In genomic region chr4:127243953-127244352, GRCm38 (mm10) we compare ENCODE assay signal across 8 mouse cellular contexts. TPM values are rescaled to one million over a fixed set of nuclear protein-coding genes. Genes with fewer than 3 reads are reported as not detected.
DNase-seq lines count a peak whose midpoint lies in the region; ATAC-seq lines count a peak whose summit lies in the region.

No protein-coding gene starts in this region.

- peaks cover 3% of the 10 kb centered on the region; the same call in 1 of the 2 replicates for H3K27me3 ChIP-seq in heart, embryonic 15.5 days
- H3K27me3 ChIP-seq in forebrain, embryonic 14.5 days (replicated peaks; ENCODE audit: control insufficient read depth, insufficient read depth, low read length), result no peaks in the 10 kb centered on the region
- H3K27me3 ChIP-seq in liver, embryonic 15.5 days, result 0 out of 2 replicates have a peak, but pooled peaks cover 7% of the 10 kb centered on the region

- peak overlapping the region; percentile 51; the same call in 1 of the 2 replicates for H3K27ac ChIP-seq in heart, embryonic 15.5 days
- 0 out of 2 replicates have a peak overlapping the region, but pooled peaks have one; percentile 5 for H3K27ac ChIP-seq in forebrain, embryonic 14.5 days (ENCODE audit: low read depth, low read length)
- peak overlapping the region; percentile 49; the same call in 1 of the 2 replicates for H3K27ac ChIP-seq in liver, embryonic 15.5 days (replicated peaks)

- H3K4me2 ChIP-seq in heart, embryonic 15.5 days, result peak overlapping the region; percentile 88
- H3K4me2 ChIP-seq in forebrain, embryonic 14.5 days (ENCODE audit: low read length), result peak overlapping the region; percentile 85
- peak overlapping the region; percentile 88 for H3K4me2 ChIP-seq in liver, embryonic 15.5 days

- peaks cover 12% of the 10 kb centered on the region for H3K4me1 ChIP-seq in heart, embryonic 15.5 days (replicated peaks)
- H3K4me1 ChIP-seq in forebrain, embryonic 14.5 days (ENCODE audit: control insufficient read depth, insufficient read depth, low read length), result peaks cover 7% of the 10 kb centered on the region
- peaks cover 22% of the 10 kb centered on the region for H3K4me1 ChIP-seq in liver, embryonic 15.5 days (replicated peaks)

- DNase-seq in heart, postnatal 25 days (ENCODE audit: low spot score), result no peak
- DNase-seq in NIH3T3 (ENCODE audit: low read depth), result peak; percentile 79
- peak; percentile 22 for DNase-seq in forebrain, embryonic 14.5 days (ENCODE audit: low spot score)
- DNase-seq in adrenal gland, postnatal 4 days (ENCODE audit: low spot score in 2 of 2), result no peak
- no peak for DNase-seq in adrenal gland, postnatal 10 days
- DNase-seq in layer of hippocampus, adult 8-10 months (ENCODE audit: low spot score in 2 of 2), result no peak

- peaks cover 9% of the 10 kb centered on the region; the same call in 1 of the 2 replicates for H3K36me3 ChIP-seq in heart, embryonic 15.5 days
- H3K36me3 ChIP-seq in forebrain, embryonic 14.5 days (ENCODE audit: control insufficient read depth, insufficient read depth, low read length), result peaks cover 20% of the 10 kb centered on the region
- H3K36me3 ChIP-seq in liver, embryonic 15.5 days (replicated peaks), result peaks cover 14% of the 10 kb centered on the region

- no peaks in the 10 kb centered on the region for H3K9me3 ChIP-seq in heart, embryonic 15.5 days (replicated peaks)
- H3K9me3 ChIP-seq in forebrain, embryonic 14.5 days (replicated peaks; ENCODE audit: control insufficient read depth, low read length), result no peaks in the 10 kb centered on the region
- H3K9me3 ChIP-seq in liver, embryonic 15.5 days (replicated peaks), result no peaks in the 10 kb centered on the region

- peak overlapping the region; percentile 89 for H3K9ac ChIP-seq in heart, embryonic 15.5 days
- peak overlapping the region; percentile 96 for H3K9ac ChIP-seq in forebrain, embryonic 14.5 days (ENCODE audit: low read length)
- peak overlapping the region; percentile 91 for H3K9ac ChIP-seq in liver, embryonic 15.5 days

- WGBS in heart, embryonic 15.5 days, result under 1% methylated on average over 26 of the region's 26 CpGs
- WGBS in forebrain, embryonic 14.5 days, result 2% methylated on average over 26 of the region's 26 CpGs
- under 1% methylated on average over 26 of the region's 26 CpGs for WGBS in liver, embryonic 15.5 days (ENCODE audit: insufficient replicate concordance)

- H3K4me3 ChIP-seq in heart, embryonic 15.5 days, result peak overlapping the region; percentile 81
- peak overlapping the region; percentile 90 for H3K4me3 ChIP-seq in forebrain, embryonic 14.5 days (ENCODE audit: low read depth, low read length)
- H3K4me3 ChIP-seq in liver, embryonic 15.5 days (replicated peaks), result peak overlapping the region; percentile 92

- intact Hi-C loops in heart, postnatal 25 days (cut with DNase I), result loop anchor here (10.0 kb wide), 3 partner anchors 169 to 689 kb away; partner anchors contain the start of genes Clspn, Sfpq and Zmym6

- peak; percentile 63 for ATAC-seq in heart, embryonic 15.5 days (replicated peaks; ENCODE audit: insufficient number of reproducible peaks, insufficient read depth, low FRiP score, low read depth)
- 0 out of 2 replicates have a peak, but pooled peaks have one; percentile 16 for ATAC-seq in forebrain, embryonic 14.5 days
- ATAC-seq in liver, embryonic 15.5 days (ENCODE audit: insufficient read depth), result peak; percentile 53

RNA-seq across cellular contexts. Expression of gene Smim12, which starts 0.4 kb away (rescaled TPM):
- polyA plus RNA-seq in heart, embryonic 15.5 days (2015; fragmentation: Nextera tagmentation; extraction: Ambion mirVana), result 52.0 and 60.7 TPM in 2 replicates
- 10 to 100 TPM; 49.2 to 50.6 TPM for total RNA-seq in heart, postnatal 25 days (2021)
- polyA plus RNA-seq in forebrain, embryonic 14.5 days (2014; fragmentation: Nextera tagmentation; extraction: Ambion mirVana), result 53.2 and 61.1 TPM in 2 replicates
- 26.2 and 27.1 TPM in 2 replicates for polyA plus RNA-seq in liver, embryonic 15.5 days (2015; fragmentation: Nextera tagmentation; extraction: Ambion mirVana)
- total RNA-seq in adrenal gland, postnatal 4 days (2021), result 10 to 100 TPM; 36.9 to 40.2 TPM
- total RNA-seq in adrenal gland, postnatal 10 days (2021), result 10 to 100 TPM; 36.6 to 38.3 TPM
- 10 to 100 TPM; 53.6 to 54.6 (median 54.1) TPM for total RNA-seq in layer of hippocampus, adult 8-10 months (2022)

Comparison
In these comparisons a context has a peak if more than half of its experiments do, and no peak if none do; other contexts are left out.
1. DNase-seq: peak in NIH3T3 (single experiment) and forebrain, embryonic 14.5 days (single experiment); none in heart, postnatal 25 days (single experiment), adrenal gland, postnatal 4 days (0 of 2), adrenal gland, postnatal 10 days (single experiment) and layer of hippocampus, adult 8-10 months (0 of 2).
2. Peak in every context shown above with its lines, with median percentiles within 50 percentile points of each other: ATAC-seq, H3K27ac ChIP-seq, H3K4me2 ChIP-seq, H3K4me3 ChIP-seq and H3K9ac ChIP-seq.